Mouse (Mus musculus): Measurements from ENCODE around the gene Ccdc151. TPM values are rescaled to one million over a fixed set of nuclear protein-coding genes. Genes with fewer than 3 reads are reported as not detected.

Gene Ccdc151
- polyA plus RNA-seq, 1 experiment: not detected

DNA sequence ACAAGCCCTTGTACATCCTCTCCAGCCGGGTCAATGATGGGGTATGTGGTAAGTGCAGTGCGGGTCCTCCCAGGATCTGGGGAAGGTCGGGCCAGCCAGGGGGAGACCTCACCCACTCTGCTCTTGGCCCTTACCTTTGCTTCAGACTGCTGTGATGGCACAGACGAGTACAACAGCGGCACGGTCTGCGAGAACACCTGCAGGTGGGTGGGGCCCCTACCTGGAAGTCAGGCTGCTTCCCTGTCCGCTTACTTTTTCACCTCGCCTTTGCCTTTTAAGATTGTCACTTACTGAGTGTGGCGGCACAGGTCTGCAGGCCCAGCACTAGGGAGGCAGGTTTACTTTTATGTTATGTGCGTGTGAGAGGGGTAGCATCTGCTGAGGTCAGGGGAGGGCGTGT lies 2.1 kb upstream of the Ccdc151 start:
- 94% methylated on average over 12 of the region's 12 CpGs for WGBS
- Histone ChIP-seq H3K4me3 (ENCODE audit: insufficient read depth, low read depth, low read length) (no peak overlapping the region), H3K27ac (ENCODE audit: insufficient read depth, low read depth, low read length) (no peak overlapping the region)

DNA sequence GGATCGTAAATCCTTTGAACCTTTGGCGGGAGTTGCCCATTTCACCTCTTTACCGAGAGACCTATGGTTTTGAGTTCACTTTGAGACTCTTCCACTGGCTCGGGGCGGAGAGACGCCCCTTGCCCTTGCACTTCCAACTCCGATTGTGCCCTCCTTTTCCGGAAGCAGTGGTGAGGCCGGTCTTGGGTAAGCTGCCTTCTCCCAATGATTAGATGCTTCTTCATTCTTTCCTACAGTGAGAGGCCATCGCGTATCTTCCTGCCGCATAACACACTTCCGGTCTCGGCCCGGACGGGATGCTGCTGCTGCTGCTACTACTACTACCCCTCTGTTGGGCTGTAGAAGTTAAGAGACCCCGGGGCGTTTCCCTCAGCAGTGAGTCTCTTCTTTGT lies 725 bp upstream of the Ccdc151 start:
- H3K4me3 ChIP-seq (ENCODE audit: insufficient read depth, low read depth, low read length): peak overlapping the region; percentile 65
- peak overlapping the region; percentile 24; the same call in 1 of the 2 replicates for H3K27ac ChIP-seq (ENCODE audit: insufficient read depth, low read depth, low read length)
- peaks cover 23% of the 10 kb centered on the region for H3K4me1 ChIP-seq (ENCODE audit: control insufficient read depth, insufficient read depth, low read length)
- TF ChIP-seq CTCF (IDR thresholded peaks at IDR 0.05; ENCODE audit: insufficient read depth, low read depth, low read length) (no peak), POLR2A (IDR thresholded peaks at IDR 0.05; ENCODE audit: insufficient read depth, low read depth, low read length) (no peak)
- WGBS: 0% methylated on average over 18 of the region's 18 CpGs

More for the DNA sequence above, 2.1 kb upstream of the Ccdc151 start:
- H3K4me1 ChIP-seq (ENCODE audit: control insufficient read depth, insufficient read depth, low read length): peaks cover 23% of the 10 kb centered on the region
- TF ChIP-seq POLR2A (IDR thresholded peaks at IDR 0.05; ENCODE audit: insufficient read depth, low read depth, low read length) (no peak), CTCF (IDR thresholded peaks at IDR 0.05; ENCODE audit: insufficient read depth, low read depth, low read length) (no peak)

DNA sequence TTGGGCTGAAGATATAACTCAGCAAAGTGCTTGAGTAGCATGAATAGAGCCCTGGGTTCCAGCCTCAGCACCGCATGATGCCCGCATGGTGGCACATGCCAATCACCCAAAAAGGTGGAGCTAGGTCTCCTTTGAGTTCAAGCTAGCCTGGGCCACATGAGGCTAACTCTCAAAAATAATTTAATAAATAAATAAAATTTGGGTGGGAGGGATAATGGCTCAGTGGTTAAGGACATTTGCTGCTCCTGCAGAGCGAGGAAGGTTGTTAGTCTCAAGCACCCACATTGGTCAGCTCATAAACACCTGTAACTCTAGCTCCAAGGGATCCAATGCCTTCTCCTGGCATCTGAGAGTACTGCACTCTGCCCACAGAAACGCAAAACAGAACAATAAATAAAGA lies 801 bp downstream of the Ccdc151 start:
- H3K27ac ChIP-seq (ENCODE audit: insufficient read depth, low read depth, low read length): no peak overlapping the region

DNA sequence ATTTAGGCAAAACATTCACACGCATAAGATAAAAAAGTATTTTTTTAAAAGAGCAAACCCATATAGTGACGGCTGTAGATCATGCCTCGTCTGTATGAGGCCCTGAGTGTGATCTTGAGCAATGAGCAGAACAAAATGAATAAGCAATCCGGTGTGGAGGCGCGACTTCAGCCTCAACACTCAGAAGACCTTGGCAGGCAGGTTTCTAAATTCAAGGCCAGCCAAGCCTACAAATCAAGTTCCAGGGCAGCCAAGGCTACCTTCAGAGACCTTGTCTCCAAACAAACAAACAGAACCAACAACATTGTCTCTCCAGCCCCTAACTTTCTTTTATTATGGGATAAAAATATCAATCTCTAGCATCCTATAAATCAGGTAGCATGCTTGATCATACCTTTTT lies 2.1 kb downstream of the Ccdc151 start:
- 94% methylated on average over 6 of the region's 6 CpGs for WGBS
- Histone ChIP-seq H3K27ac (ENCODE audit: insufficient read depth, low read depth, low read length) (no peak overlapping the region), H3K4me1 (ENCODE audit: control insufficient read depth, insufficient read depth, low read length) (peaks cover 19% of the 10 kb centered on the region), H3K4me3 (ENCODE audit: insufficient read depth, low read depth, low read length) (no peak overlapping the region)
- no peak for TF ChIP-seq CTCF (IDR thresholded peaks at IDR 0.05; ENCODE audit: insufficient read depth, low read depth, low read length)

More for the DNA sequence above, 801 bp downstream of the Ccdc151 start:
- Histone ChIP-seq H3K4me3 (ENCODE audit: insufficient read depth, low read depth, low read length) (no peak overlapping the region), H3K4me1 (ENCODE audit: control insufficient read depth, insufficient read depth, low read length) (peaks cover 23% of the 10 kb centered on the region)
- WGBS: 77% methylated on average over 4 of the region's 4 CpGs
- TF ChIP-seq POLR2A (IDR thresholded peaks at IDR 0.05; ENCODE audit: insufficient read depth, low read depth, low read length) (no peak), CTCF (IDR thresholded peaks at IDR 0.05; ENCODE audit: insufficient read depth, low read depth, low read length) (no peak)

DNA sequence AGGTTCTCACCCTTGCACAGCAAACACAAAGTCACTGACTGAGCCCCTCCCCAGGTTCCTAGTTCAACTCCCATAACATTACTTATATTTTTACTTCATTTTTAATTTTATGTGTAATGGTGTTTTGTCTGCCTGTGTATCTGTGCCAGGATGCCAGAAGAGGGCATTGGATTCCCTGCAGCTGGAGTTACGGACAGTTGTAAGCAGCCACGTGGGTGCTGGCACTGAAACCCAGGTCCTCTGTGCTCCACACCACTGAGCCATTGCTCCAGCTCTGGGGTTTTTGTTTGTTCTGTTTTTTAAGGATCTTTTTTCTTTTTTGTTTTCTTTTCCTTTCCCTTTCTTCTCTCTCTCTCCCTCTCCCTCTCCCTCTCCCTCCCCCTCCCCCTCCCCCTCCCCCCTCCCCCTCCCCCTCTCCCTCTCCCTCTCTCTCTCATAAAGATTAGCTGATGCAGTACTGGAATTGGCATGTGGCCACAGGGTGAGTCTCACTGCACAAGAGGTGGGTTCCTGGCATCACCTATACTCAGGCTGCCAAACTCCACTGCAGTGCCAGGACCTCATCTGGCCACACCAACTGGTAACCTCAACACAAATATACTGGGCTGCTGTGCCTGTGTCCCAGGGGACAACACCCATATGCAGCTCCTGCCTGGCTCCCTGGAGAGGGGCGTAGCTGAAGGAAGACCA lies 6.1 kb downstream of the Ccdc151 start:
- TF ChIP-seq CTCF (IDR thresholded peaks at IDR 0.05; ENCODE audit: insufficient read depth, low read depth, low read length) (no peak), POLR2A (IDR thresholded peaks at IDR 0.05; ENCODE audit: insufficient read depth, low read depth, low read length) (no peak)
- H3K4me1 ChIP-seq (ENCODE audit: control insufficient read depth, insufficient read depth, low read length): no peaks in the 10 kb centered on the region
- 82% methylated on average over 3 of the region's 3 CpGs for WGBS
- H3K4me3 ChIP-seq (ENCODE audit: insufficient read depth, low read depth, low read length): no peak overlapping the region
- no peak overlapping the region for H3K27ac ChIP-seq (ENCODE audit: insufficient read depth, low read depth, low read length)

DNA sequence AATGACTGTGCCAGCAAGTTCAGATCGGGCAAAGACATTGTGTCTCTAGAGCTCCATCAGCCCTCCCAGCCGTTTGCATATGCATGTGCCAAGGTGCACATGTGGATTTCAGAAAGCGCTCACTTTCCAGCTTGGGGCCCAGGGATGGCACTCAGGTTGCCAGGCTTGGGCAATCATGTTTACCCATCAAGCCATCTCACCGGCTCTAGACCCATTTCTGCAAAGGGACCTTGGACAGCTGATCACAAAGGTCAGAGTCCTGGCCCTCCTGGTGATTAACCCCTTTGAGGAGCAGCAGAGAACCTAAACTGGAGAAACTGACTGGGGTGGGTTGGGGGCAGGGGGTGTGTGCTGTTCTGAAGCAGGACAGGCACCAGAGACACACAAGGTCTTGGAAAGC lies 10.2 kb downstream of the Ccdc151 start:
- 83% methylated on average over 4 of the region's 4 CpGs for WGBS
- TF ChIP-seq CTCF (IDR thresholded peaks at IDR 0.05; ENCODE audit: insufficient read depth, low read depth, low read length) (no peak), POLR2A (IDR thresholded peaks at IDR 0.05; ENCODE audit: insufficient read depth, low read depth, low read length) (no peak)
- no peak overlapping the region for H3K27ac ChIP-seq (ENCODE audit: insufficient read depth, low read depth, low read length)
- no peak overlapping the region for H3K4me3 ChIP-seq (ENCODE audit: insufficient read depth, low read depth, low read length)
- H3K4me1 ChIP-seq (ENCODE audit: control insufficient read depth, insufficient read depth, low read length): peaks cover 27% of the 10 kb centered on the region

DNA sequence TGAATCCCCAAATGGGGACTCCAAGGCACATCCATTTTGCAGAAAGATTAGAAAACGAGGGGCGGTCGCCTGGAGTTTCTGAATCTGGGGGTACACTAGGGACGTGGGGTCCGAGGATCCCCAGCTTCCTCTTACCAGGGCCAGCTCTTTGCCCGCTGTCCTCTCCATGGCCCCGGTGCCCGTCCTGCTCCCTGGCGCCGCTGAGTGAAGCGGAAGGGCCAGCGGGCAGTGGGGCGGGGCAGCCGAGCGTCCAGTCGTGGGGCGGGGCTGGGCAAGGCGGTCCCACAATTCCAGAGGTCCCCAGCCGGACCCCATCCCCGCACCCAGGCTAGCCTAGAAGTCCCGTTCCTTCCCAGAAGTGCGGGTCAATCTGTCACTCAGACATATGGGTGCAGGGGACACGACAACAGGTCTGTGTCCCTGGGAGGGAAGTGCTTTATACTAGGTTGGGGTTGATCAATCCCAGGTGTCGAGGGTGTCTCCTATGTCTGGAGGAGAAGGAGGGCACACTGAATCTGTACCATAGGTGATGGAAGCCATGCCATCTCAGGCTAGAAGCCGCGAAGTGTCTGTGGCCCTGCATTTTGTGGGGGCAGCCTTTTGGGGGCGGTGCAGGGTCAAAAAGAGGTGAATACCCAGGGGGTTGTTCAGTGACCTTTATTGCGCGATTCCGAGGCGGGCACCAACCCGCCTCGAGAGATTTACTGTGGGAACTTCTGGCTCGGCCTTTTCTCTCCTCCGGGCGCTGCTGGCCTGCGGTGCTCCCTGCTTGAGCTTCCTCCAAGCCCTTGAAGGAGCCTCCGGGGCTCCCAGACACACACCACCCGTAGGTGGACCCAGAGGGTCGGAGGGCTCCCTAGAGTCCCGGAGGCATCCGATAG lies 13.0 kb downstream of the Ccdc151 start, which contains the start of gene Rgl3:
Gene Rgl3, minus strand, starts transcription at position 217 of the 881 bp plus-strand sequence.
- TF ChIP-seq CTCF (IDR thresholded peaks at IDR 0.05; ENCODE audit: insufficient read depth, low read depth, low read length): no peak
- no peak for TF ChIP-seq POLR2A (IDR thresholded peaks at IDR 0.05; ENCODE audit: insufficient read depth, low read depth, low read length)
- peak within 1 kb of the TSS; percentile 34 for H3K4me3 ChIP-seq (ENCODE audit: insufficient read depth, low read depth, low read length)
- H3K27ac ChIP-seq (ENCODE audit: insufficient read depth, low read depth, low read length): no peak within 1 kb of the TSS
- peaks cover 27% of the 10 kb centered on the region for H3K4me1 ChIP-seq (ENCODE audit: control insufficient read depth, insufficient read depth, low read length)
- WGBS: 19% methylated on average over 42 of the region's 42 CpGs

DNA sequence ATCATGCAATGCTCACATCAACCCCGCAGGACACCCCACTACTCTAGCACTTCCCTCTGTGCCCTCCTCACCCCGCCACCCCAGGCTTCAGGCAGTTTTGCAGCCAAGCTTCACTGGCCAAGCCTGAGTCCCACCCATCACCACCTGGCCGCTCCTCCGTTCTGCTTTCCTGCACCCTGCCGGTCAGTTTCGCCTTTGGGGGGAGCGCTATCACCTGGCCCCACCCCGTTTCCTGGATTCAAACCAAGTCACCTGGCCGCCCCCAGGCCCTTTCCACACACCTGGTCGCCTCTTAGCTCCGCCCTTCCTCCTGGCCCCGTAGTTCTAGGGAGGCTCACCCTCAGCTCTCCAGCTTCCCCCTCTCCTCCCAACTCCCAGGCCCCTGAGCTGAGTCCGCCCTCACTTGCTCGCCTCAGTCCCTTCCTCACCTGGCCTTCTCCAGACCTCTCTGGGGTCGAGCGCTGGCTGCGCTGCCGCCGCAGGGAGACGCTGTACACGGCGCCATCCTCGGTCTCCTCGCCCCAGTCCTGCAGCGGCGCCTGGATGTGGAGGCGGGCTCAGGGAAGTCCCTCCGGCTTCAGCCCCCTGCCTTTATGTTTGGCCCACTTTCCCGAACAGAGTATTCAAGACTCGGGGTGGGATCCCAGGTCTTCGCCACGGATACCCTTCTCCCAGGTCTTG lies 13.9 kb downstream of the Ccdc151 start:
- Histone ChIP-seq H3K4me3 (ENCODE audit: insufficient read depth, low read depth, low read length) (peak overlapping the region; percentile 34), H3K27ac (ENCODE audit: insufficient read depth, low read depth, low read length) (no peak overlapping the region), H3K4me1 (ENCODE audit: control insufficient read depth, insufficient read depth, low read length) (peaks cover 27% of the 10 kb centered on the region)
- TF ChIP-seq CTCF (IDR thresholded peaks at IDR 0.05; ENCODE audit: insufficient read depth, low read depth, low read length): no peak
- TF ChIP-seq POLR2A (IDR thresholded peaks at IDR 0.05; ENCODE audit: insufficient read depth, low read depth, low read length): 0 out of 2 replicates have a peak, but pooled peaks have one; percentile 23
- 2% methylated on average over 32 of the region's 32 CpGs for WGBS

Measured in olfactory bulb, adult 2 months (tissue).